Mouse (Mus musculus): Measurements from ENCODE around the gene Macrod2.

DNA sequence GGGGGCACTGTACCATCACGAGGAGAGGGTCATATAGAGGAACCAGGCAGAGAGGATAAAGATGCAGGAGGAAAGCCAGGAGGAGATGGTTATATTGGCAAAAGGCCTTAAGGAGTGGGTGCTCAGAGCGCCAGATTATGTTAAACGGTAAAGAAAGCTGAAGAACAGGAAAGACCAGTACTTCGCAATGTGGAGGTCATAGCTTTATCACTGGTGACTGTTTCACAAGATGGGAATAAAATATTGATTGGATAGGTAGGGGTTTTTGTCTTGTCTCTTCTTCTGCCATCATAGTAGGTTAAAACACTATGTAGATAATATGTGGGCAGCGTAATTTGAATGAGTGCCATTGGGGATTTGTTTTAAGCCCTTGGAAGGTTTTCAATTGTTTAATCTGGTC lies 816.2 kb downstream of the Macrod2 start:
- no peak for TF ChIP-seq MAX (IDR thresholded peaks at IDR 0.05)
- no peak for TF ChIP-seq CEBPB (IDR thresholded peaks at IDR 0.05; ENCODE audit: low read depth)
- TF ChIP-seq CTCF (IDR thresholded peaks at IDR 0.05; ENCODE audit: control insufficient read depth, insufficient read depth, insufficient read length) = no peak

Measured in C2C12 (cell line).